Mouse (Mus musculus): ENCODE data around the gene Nemp1. TPM values are rescaled to one million over a fixed set of nuclear protein-coding genes. Genes with fewer than 3 reads are reported as not detected.

Gene Nemp1
- total and polyA plus RNA-seq, 2 experiments from 2014 or later = 2.8 to 6.1 TPM

DNA sequence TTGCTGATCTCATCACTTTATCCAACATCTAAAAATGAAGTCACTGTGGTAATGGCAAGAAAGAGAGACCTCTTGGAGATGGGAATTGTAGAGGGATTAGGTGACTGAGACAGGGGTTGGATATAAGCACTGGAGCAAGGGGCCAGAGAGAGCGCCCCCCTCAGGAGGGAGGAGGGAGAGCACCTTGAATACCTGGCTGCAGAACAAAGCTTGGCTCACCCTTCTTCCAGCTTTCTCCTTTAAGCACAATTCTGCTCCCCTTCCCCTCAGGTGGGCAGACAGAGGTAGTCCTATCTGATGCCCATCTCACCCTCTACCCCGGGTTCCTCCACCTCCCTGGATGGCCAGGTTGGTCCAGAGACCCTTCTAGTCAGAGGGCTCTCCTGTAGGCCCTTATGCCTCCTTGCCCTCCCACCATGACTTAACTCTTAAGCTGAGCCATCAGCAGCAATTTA, 38.1 kb downstream of the Nemp1 start, which contains the start of gene Myo1a:
TSS of gene Myo1a (plus strand) at position 405 of the 455 bp plus-strand sequence.
- 80% methylated on average over 2 of the region's 2 CpGs for WGBS

DNA sequence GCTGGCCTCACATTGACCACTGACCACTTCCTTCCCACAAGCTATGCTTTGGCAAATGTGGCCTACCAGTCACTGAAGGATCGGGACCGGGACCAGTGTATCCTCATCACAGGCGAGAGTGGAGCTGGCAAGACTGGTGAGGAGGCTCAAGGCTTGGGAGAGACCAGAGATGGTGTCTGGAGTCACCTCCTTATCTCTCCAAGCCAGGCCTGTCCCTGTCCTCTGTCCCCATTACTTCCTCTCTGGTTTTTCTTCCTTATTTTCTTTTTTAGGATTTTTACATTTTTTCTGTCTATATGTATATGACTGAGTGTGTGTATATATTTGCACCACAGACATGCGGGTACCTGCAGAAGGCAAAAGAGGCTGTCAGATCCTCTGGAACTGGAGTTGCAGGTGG, 39.1 kb downstream of the Nemp1 start:
- Histone ChIP-seq H3K4me3 (ENCODE audit: low read depth, low read length) (no peak overlapping the region), H3K4me2 (ENCODE audit: low read depth) (no peak overlapping the region), H3K4me1 (ENCODE audit: insufficient read depth) (no peaks in the 10 kb centered on the region), H3K9ac (no peak overlapping the region), H3K27me3 (ENCODE audit: insufficient read depth, low read length) (no peaks in the 10 kb centered on the region), H3K27ac (ENCODE audit: low read depth, low read length) (no peak overlapping the region), H3K36me3 (ENCODE audit: insufficient read depth) (no peaks in the 10 kb centered on the region), H3K9me3 (ENCODE audit: low read length) (no peaks in the 10 kb centered on the region)
- no peak for TF ChIP-seq CTCF (IDR thresholded peaks at IDR 0.05; ENCODE audit: low read depth)
- no peak for ATAC-seq
- no peak for DNase-seq
- WGBS = 94% methylated on average over 4 of the region's 4 CpGs

More for the DNA sequence above, 38.1 kb downstream of the Nemp1 start, which contains the start of gene Myo1a:
- DNase-seq (no peak), ATAC-seq (no peak)
- no peak for TF ChIP-seq CTCF (IDR thresholded peaks at IDR 0.05; ENCODE audit: low read depth)
- no peak within 1 kb of the TSS for H3K4me3 ChIP-seq (ENCODE audit: low read depth, low read length)
- H3K9me3 ChIP-seq (ENCODE audit: low read length) = no peaks in the 10 kb centered on the region
- no peaks in the 10 kb centered on the region for H3K27me3 ChIP-seq (ENCODE audit: insufficient read depth, low read length)
- no peak within 1 kb of the TSS for H3K4me2 ChIP-seq (ENCODE audit: low read depth)
- no peak within 1 kb of the TSS for H3K27ac ChIP-seq (ENCODE audit: low read depth, low read length)
- H3K4me1 ChIP-seq (ENCODE audit: insufficient read depth) = no peaks in the 10 kb centered on the region
- no peak within 1 kb of the TSS for H3K9ac ChIP-seq
- no peaks in the 10 kb centered on the region for H3K36me3 ChIP-seq (ENCODE audit: insufficient read depth)

DNA sequence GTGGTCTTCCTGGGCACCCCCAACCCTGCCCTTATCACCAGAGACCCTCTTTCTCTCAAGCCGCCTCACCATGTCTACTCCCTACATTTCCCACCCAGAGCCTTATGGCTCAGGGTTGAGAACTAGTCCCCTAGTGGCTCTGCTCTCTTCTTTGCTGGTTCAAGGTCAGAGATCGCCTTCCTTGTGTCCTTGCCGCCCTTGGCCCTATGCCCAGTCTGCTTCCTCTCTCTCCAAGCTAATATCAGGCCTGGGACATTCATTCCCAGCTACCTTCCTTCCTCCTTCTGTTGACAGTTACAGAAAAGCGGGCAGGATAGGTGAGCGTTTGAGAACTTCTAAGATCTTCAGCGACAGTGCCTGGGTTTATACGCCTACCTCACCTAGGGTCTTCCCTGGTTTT, 41.0 kb downstream of the Nemp1 start:
- TF ChIP-seq CTCF (IDR thresholded peaks at IDR 0.05; ENCODE audit: low read depth) = no peak
- DNase-seq = no peak
- no peak for ATAC-seq
- no peak overlapping the region for H3K4me3 ChIP-seq (ENCODE audit: low read depth, low read length)
- no peaks in the 10 kb centered on the region for H3K27me3 ChIP-seq (ENCODE audit: insufficient read depth, low read length)
- no peaks in the 10 kb centered on the region for H3K9me3 ChIP-seq (ENCODE audit: low read length)
- no peaks in the 10 kb centered on the region for H3K36me3 ChIP-seq (ENCODE audit: insufficient read depth)
- no peak overlapping the region for H3K4me2 ChIP-seq (ENCODE audit: low read depth)
- H3K4me1 ChIP-seq (ENCODE audit: insufficient read depth) = no peaks in the 10 kb centered on the region
- no peak overlapping the region for H3K27ac ChIP-seq (ENCODE audit: low read depth, low read length)
- no peak overlapping the region for H3K9ac ChIP-seq
- WGBS = 87% methylated on average over 7 of the region's 7 CpGs

DNA sequence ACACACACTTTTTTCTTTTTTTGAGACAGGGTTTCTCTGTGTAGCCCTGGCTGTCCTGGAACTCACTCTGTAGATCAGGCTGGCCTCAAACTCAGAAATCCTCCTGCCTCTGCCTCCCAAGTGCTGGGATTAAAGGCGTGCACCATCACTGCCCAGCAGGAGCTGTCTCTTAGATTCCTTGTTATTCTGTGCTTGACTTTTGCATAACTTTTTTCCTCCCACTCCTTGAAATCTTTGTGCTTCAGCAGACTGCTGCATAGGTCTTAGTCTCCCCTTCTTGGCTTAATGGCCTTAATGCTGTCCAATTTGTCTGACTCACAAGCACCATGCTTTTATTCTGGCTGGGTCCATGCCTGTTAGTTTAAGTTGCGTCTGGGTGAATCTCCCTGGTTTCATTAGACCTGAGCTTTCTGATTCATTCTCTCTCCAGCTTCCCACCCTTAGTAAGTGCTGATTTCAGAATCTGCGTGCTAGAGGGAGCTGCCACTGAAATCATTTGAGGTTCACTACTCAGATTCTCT, 42.2 kb downstream of the Nemp1 start:
- Histone ChIP-seq H3K27ac (ENCODE audit: low read depth, low read length) (no peak overlapping the region), H3K27me3 (ENCODE audit: insufficient read depth, low read length) (no peaks in the 10 kb centered on the region), H3K4me1 (ENCODE audit: insufficient read depth) (no peaks in the 10 kb centered on the region), H3K4me3 (ENCODE audit: low read depth, low read length) (no peak overlapping the region), H3K4me2 (ENCODE audit: low read depth) (no peak overlapping the region), H3K9me3 (ENCODE audit: low read length) (no peaks in the 10 kb centered on the region), H3K9ac (no peak overlapping the region), H3K36me3 (ENCODE audit: insufficient read depth) (no peaks in the 10 kb centered on the region)
- TF ChIP-seq CTCF (IDR thresholded peaks at IDR 0.05; ENCODE audit: low read depth) = no peak
- 77% methylated on average over 3 of the region's 3 CpGs for WGBS
- ATAC-seq (no peak), DNase-seq (no peak)

DNA sequence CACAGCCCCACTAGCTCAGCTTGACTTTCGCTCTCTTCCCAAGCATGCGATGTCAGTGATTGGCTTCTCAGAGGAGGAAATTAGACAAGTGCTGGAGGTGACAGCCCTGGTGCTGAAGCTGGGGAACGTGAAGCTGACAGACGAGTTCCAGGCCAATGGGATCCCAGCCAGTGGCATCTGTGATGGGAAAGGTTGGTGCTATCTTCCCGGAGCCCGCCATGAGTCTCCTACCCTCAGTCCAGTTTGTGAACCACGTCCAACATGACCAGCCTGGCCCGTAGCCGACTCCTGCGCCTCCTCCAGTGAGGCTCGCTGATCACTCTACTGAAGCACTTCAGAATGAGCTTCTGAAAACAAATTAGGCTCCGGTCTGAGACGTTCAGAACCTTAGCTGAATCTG, 43.6 kb downstream of the Nemp1 start:
- no peak overlapping the region for H3K27ac ChIP-seq (ENCODE audit: low read depth, low read length)
- no peaks in the 10 kb centered on the region for H3K4me1 ChIP-seq (ENCODE audit: insufficient read depth)
- WGBS = 78% methylated on average over 13 of the region's 13 CpGs

DNA sequence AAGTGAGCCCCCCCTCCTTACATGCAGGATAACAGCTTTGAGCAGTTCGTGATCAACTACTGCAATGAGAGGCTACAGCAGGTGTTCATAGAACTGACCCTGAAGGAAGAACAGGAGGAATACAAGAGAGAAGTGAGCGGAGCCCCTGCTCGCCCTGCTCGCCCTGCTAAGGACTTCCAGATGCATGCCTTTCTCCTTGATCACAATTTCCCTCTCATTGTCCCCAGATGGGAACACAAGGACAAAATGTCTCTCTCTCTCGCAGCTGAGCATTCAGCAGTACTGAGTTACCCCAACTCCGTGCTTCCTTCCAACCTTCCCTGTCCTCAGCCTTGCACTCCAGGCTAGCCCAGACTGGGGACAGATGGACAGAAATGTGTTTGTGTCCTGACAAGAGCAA, 46.0 kb downstream of the Nemp1 start:
- Histone ChIP-seq H3K4me2 (ENCODE audit: low read depth) (no peak overlapping the region), H3K36me3 (ENCODE audit: insufficient read depth) (no peaks in the 10 kb centered on the region), H3K27me3 (ENCODE audit: insufficient read depth, low read length) (no peaks in the 10 kb centered on the region), H3K9me3 (ENCODE audit: low read length) (no peaks in the 10 kb centered on the region), H3K4me1 (ENCODE audit: insufficient read depth) (no peaks in the 10 kb centered on the region), H3K27ac (ENCODE audit: low read depth, low read length) (no peak overlapping the region), H3K4me3 (ENCODE audit: low read depth, low read length) (no peak overlapping the region), H3K9ac (no peak overlapping the region)
- ATAC-seq = peak; percentile 45; the same call in 1 of the 2 replicates
- no peak for TF ChIP-seq CTCF (IDR thresholded peaks at IDR 0.05; ENCODE audit: low read depth)
- whole genome bisulfite sequencing = 72% methylated on average over 6 of the region's 6 CpGs
- no peak for DNase-seq

More for the DNA sequence above, 43.6 kb downstream of the Nemp1 start:
- no peaks in the 10 kb centered on the region for H3K36me3 ChIP-seq (ENCODE audit: insufficient read depth)
- TF ChIP-seq CTCF (IDR thresholded peaks at IDR 0.05; ENCODE audit: low read depth) = no peak
- H3K9ac ChIP-seq = no peak overlapping the region
- H3K27me3 ChIP-seq (ENCODE audit: insufficient read depth, low read length) = no peaks in the 10 kb centered on the region
- no peak overlapping the region for H3K4me3 ChIP-seq (ENCODE audit: low read depth, low read length)
- no peak overlapping the region for H3K4me2 ChIP-seq (ENCODE audit: low read depth)
- DNase-seq (no peak), ATAC-seq (no peak)
- no peaks in the 10 kb centered on the region for H3K9me3 ChIP-seq (ENCODE audit: low read length)

DNA sequence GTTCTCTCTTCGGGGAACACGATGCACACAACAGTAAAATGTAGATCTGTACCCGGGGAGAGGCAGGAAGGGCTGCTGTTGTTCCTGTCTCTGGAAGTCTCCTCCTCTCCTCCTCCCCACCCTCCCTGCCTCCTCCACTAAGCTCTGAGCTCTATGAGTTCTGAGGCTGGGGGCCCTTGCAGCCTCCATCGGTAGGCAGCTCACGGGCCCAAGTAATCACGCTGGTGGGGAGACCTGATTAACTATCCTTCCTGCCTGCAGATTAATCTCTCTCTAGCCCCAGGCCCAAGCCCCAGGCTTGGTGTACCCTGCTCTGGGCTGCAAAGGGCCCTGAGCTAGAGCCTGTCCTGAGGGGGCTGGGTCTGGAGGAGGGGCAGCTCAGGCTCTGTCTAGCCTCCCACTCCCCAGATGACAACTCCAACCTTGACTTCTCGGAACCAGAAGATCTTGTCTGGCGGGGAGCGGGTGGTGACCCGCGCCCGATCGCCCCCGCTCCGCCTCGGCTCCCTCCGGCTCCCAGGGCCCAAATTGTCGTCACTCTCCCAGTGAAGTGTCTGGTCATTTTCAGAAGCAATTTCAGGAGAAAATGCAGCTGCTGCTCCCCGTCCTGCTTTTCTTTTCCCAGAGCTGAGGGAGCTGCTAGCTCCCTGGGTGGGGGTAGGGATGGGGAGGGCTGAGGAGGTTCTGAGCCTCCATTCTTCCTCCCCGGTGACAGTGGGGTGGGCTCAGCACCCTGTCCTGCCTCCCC, 55.1 kb downstream of the Nemp1 start:
- 0 out of 2 replicates have a peak, but pooled peaks cover 6% of the 10 kb centered on the region for H3K27me3 ChIP-seq (ENCODE audit: insufficient read depth, low read length)
- ATAC-seq (peak; percentile 64), DNase-seq (peak; percentile 13)
- H3K4me3 ChIP-seq (ENCODE audit: low read depth, low read length) = no peak overlapping the region
- peak overlapping the region; percentile 23; the same call in 1 of the 2 replicates for H3K4me2 ChIP-seq (ENCODE audit: low read depth)
- no peaks in the 10 kb centered on the region for H3K36me3 ChIP-seq (ENCODE audit: insufficient read depth)
- H3K9me3 ChIP-seq (ENCODE audit: low read length) = no peaks in the 10 kb centered on the region
- no peak overlapping the region for H3K27ac ChIP-seq (ENCODE audit: low read depth, low read length)
- TF ChIP-seq CTCF (IDR thresholded peaks at IDR 0.05; ENCODE audit: low read depth) = no peak
- 14% methylated on average over 20 of the region's 20 CpGs for WGBS
- H3K4me1 ChIP-seq (ENCODE audit: insufficient read depth) = no peaks in the 10 kb centered on the region
- H3K9ac ChIP-seq = peak overlapping the region; percentile 33
